Comparison of ENCODE assay signal across 8 mouse cellular contexts in genomic region chr8:106839209-106840001, GRCm38 (mm10). TPM values are rescaled to one million over a fixed set of nuclear protein-coding genes. Genes with fewer than 3 reads are reported as not detected.
DNase-seq lines count a peak whose midpoint lies in the region; ATAC-seq and TF ChIP-seq lines count a peak whose summit lies in the region.

No protein-coding gene starts in this region.

- no peaks in the 10 kb centered on the region for H3K36me3 ChIP-seq in heart, adult 2 months (ENCODE audit: control insufficient read depth, insufficient read depth, low read length)
- no peaks in the 10 kb centered on the region for H3K36me3 ChIP-seq in kidney, embryonic 14.5 days (ENCODE audit: control insufficient read depth, insufficient read depth, low read length)
- no peaks in the 10 kb centered on the region for H3K36me3 ChIP-seq in midbrain, embryonic 15.5 days (replicated peaks)

- H3K9me3 ChIP-seq in kidney, embryonic 14.5 days (ENCODE audit: control insufficient read depth, low read length): no peaks in the 10 kb centered on the region
- no peaks in the 10 kb centered on the region for H3K9me3 ChIP-seq in midbrain, embryonic 15.5 days

- H3K79me2 ChIP-seq in heart, adult 2 months (replicated peaks; ENCODE audit: control insufficient read depth, insufficient read depth, low read length): no peaks in the 10 kb centered on the region

- no peak for ATAC-seq in kidney, embryonic 14.5 days (ENCODE audit: low FRiP score, low TSS enrichment)
- ATAC-seq in midbrain, embryonic 15.5 days (replicated peaks): peak; percentile 76

- H3K4me1 ChIP-seq in heart, adult 2 months (ENCODE audit: control insufficient read depth, insufficient read depth, low read length): peaks cover 12% of the 10 kb centered on the region
- 0 out of 2 replicates have a peak, but pooled peaks cover 7% of the 10 kb centered on the region for H3K4me1 ChIP-seq in kidney, embryonic 14.5 days (ENCODE audit: control insufficient read depth, insufficient read depth, low read length)
- H3K4me1 ChIP-seq in midbrain, embryonic 15.5 days: peaks cover 21% of the 10 kb centered on the region

- peak overlapping the region; percentile 24 for H3K4me3 ChIP-seq in heart, adult 2 months
- no peak overlapping the region for H3K4me3 ChIP-seq in kidney, embryonic 14.5 days (ENCODE audit: low read length)
- no peak overlapping the region for H3K4me3 ChIP-seq in midbrain, embryonic 15.5 days

- no peaks in the 10 kb centered on the region for H3K27me3 ChIP-seq in heart, adult 2 months (ENCODE audit: control insufficient read depth, insufficient read depth, low read length)
- H3K27me3 ChIP-seq in kidney, embryonic 14.5 days (ENCODE audit: control insufficient read depth, insufficient read depth, low read length): no peaks in the 10 kb centered on the region
- H3K27me3 ChIP-seq in midbrain, embryonic 15.5 days (replicated peaks): no peaks in the 10 kb centered on the region

- no peak overlapping the region for H3K4me2 ChIP-seq in kidney, embryonic 14.5 days (replicated peaks; ENCODE audit: low read depth, low read length)
- H3K4me2 ChIP-seq in midbrain, embryonic 15.5 days: peak overlapping the region; percentile 18

- intact Hi-C loops in heart, adult 2 months (cut with DNase I): loop anchor here (2.0 to 5.0 kb wide), 3 partner anchors 31 to 107 kb away; partner anchors contain the start of gene Has3

- peak; percentile 66 for TF ChIP-seq POLR2A in heart, adult 2 months (IDR thresholded peaks at IDR 0.05; ENCODE audit: insufficient read depth, low read depth, low read length)

- no peak for TF ChIP-seq CTCF in heart, adult 2 months (IDR thresholded peaks at IDR 0.05)

- peak overlapping the region; percentile 89 for H3K27ac ChIP-seq in heart, adult 2 months
- peak overlapping the region; percentile 24; the same call in 1 of the 2 replicates for H3K27ac ChIP-seq in kidney, embryonic 14.5 days (ENCODE audit: low read depth, low read length)
- peak overlapping the region; percentile 91 for H3K27ac ChIP-seq in midbrain, embryonic 15.5 days

- DNase-seq in adrenal gland, postnatal 14 days: peak; percentile 7
- no peak for DNase-seq in adrenal gland, postnatal 10 days
- DNase-seq in ZHBTc4 (ENCODE audit: low read depth, low spot score) (peak; percentile 28), liver (no peak)
- DNase-seq in heart, adult 2 months: peak; percentile 60 to 66
- DNase-seq in retina, postnatal 1 day: no peak

- H3K9ac ChIP-seq in heart, adult 2 months (ENCODE audit: low read depth, low read length): peak overlapping the region; percentile 47
- no peak overlapping the region for H3K9ac ChIP-seq in kidney, embryonic 14.5 days (ENCODE audit: low read depth, low read length)
- H3K9ac ChIP-seq in midbrain, embryonic 15.5 days: peak overlapping the region; percentile 25

- WGBS in heart, adult 2 months: 21% methylated on average over 11 of the region's 11 CpGs
- WGBS in kidney, embryonic 14.5 days: 34% methylated on average over 11 of the region's 11 CpGs
- 22% methylated on average over 11 of the region's 11 CpGs for WGBS in midbrain, embryonic 15.5 days

- peak; percentile 85 for TF ChIP-seq EP300 in heart, adult 2 months (IDR thresholded peaks at IDR 0.05; ENCODE audit: insufficient read depth, low read depth, low read length)

RNA-seq across cellular contexts. Expression of gene Has3, which starts 30.6 kb away (rescaled TPM):
- total RNA-seq in adrenal gland, postnatal 14 days (2021): 0.83 and 1.0 TPM in 2 replicates
- 1 to 10 TPM in 1 of 2 experiments, under 1 TPM in 1; 0.96 to 2.2 TPM for total RNA-seq in adrenal gland, postnatal 10 days (2021)
- total RNA-seq in heart, adult 2 months (2021): under 1 TPM; 0.66 to 0.70 TPM
- polyA plus RNA-seq in heart, adult 2 months (2012; rRNA removed): 1.1 and 3.7 TPM in 2 replicates
- polyA plus RNA-seq in kidney, embryonic 14.5 days (2014; fragmentation: Nextera tagmentation; extraction: Ambion mirVana): 1.2 and 1.3 TPM in 2 replicates
- polyA plus RNA-seq in midbrain, embryonic 15.5 days (2015; fragmentation: Nextera tagmentation; extraction: Ambion mirVana): 1.3 and 1.4 TPM in 2 replicates

RNA-seq across cellular contexts. Expression of gene Utp4, which starts 54.0 kb away (rescaled TPM):
- 47.2 and 49.9 TPM in 2 replicates for total RNA-seq in adrenal gland, postnatal 14 days (2021)
- 10 to 100 TPM; 36.2 to 40.8 TPM for total RNA-seq in adrenal gland, postnatal 10 days (2021)
- total RNA-seq in heart, adult 2 months (2021): 10 to 100 TPM; 21.3 to 22.3 TPM
- polyA plus RNA-seq in heart, adult 2 months (2012; rRNA removed): 17.8 and 25.2 TPM in 2 replicates
- polyA plus RNA-seq in kidney, embryonic 14.5 days (2014; fragmentation: Nextera tagmentation; extraction: Ambion mirVana): 72.7 and 92.6 TPM in 2 replicates
- 42.6 and 44.6 TPM in 2 replicates for polyA plus RNA-seq in midbrain, embryonic 15.5 days (2015; fragmentation: Nextera tagmentation; extraction: Ambion mirVana)

Comparison
In these comparisons a context has a peak if more than half of its experiments do, and no peak if none do; other contexts are left out.
1. DNase-seq: peak in adrenal gland, postnatal 14 days (single experiment), ZHBTc4 (single experiment) and heart, adult 2 months (2 of 2); none in adrenal gland, postnatal 10 days (single experiment), retina, postnatal 1 day (single experiment) and liver (single experiment).
2. H3K27ac ChIP-seq: peak in every context shown above with its lines; median percentile 91 in midbrain, embryonic 15.5 days; 89 in heart, adult 2 months; 24 in kidney, embryonic 14.5 days.